Mouse (Mus musculus): ENCODE results near the gene Arfgef2. TPM values are rescaled to one million over a fixed set of nuclear protein-coding genes. Genes with fewer than 3 reads are reported as not detected.

Arfgef2 gene
- polyA plus RNA-seq (2014; fragmentation: Nextera tagmentation; extraction: Ambion mirVana), result 4.4 and 4.6 TPM in 2 replicates

- no peaks in the 10 kb centered on the region for H3K9me3 ChIP-seq (ENCODE audit: control insufficient read depth, low read length)
- WGBS, result under 1% methylated on average over 51 of the region's 76 CpGs
- peak within 1 kb of the TSS; percentile 83 for H3K4me3 ChIP-seq (ENCODE audit: low read depth, low read length)
- DNase-seq (ENCODE audit: low spot score, missing footprints) (peak; percentile 97), ATAC-seq (ENCODE audit: low FRiP score) (peak; percentile 92)
- H3K36me3 ChIP-seq (ENCODE audit: control insufficient read depth, insufficient read depth, low read length), result no peaks in the 10 kb centered on the region
- peak within 1 kb of the TSS; percentile 80 for H3K9ac ChIP-seq (ENCODE audit: low read length)
- peak within 1 kb of the TSS; percentile 35; the same call in 1 of the 2 replicates for H3K27ac ChIP-seq (ENCODE audit: low read depth, low read length)
- H3K4me2 ChIP-seq, result peak within 1 kb of the TSS; percentile 92
- H3K27me3 ChIP-seq (ENCODE audit: control insufficient read depth, insufficient read depth, low read length), result no peaks in the 10 kb centered on the region; the same call in 1 of the 2 replicates
- H3K4me1 ChIP-seq (ENCODE audit: control insufficient read depth, insufficient read depth, low read length), result peaks cover 7% of the 10 kb centered on the region
Observed at GRCm38 (mm10) chr2:166805250-166806172, at the start of gene Arfgef2. TSS of gene Arfgef2 (plus strand) at chr2:166805588.

- H3K4me2 ChIP-seq, result no peak overlapping the region
- H3K4me1 ChIP-seq (ENCODE audit: control insufficient read depth, insufficient read depth, low read length), result no peaks in the 10 kb centered on the region
- H3K27me3 ChIP-seq (ENCODE audit: control insufficient read depth, insufficient read depth, low read length), result no peaks in the 10 kb centered on the region
- H3K36me3 ChIP-seq (ENCODE audit: control insufficient read depth, insufficient read depth, low read length), result no peaks in the 10 kb centered on the region
- 43% methylated on average over 3 of the region's 3 CpGs for WGBS
- DNase-seq (ENCODE audit: low spot score, missing footprints) (no peak), ATAC-seq (ENCODE audit: low FRiP score) (no peak)
- no peak overlapping the region for H3K27ac ChIP-seq (ENCODE audit: low read depth, low read length)
- H3K9ac ChIP-seq (ENCODE audit: low read length), result no peak overlapping the region
- no peaks in the 10 kb centered on the region for H3K9me3 ChIP-seq (ENCODE audit: control insufficient read depth, low read length)
- no peak overlapping the region for H3K4me3 ChIP-seq (ENCODE audit: low read depth, low read length)
Observed at GRCm38 (mm10) chr2:166757969-166758368, 47.4 kb upstream of the Arfgef2 start.

- Histone ChIP-seq H3K4me1 (ENCODE audit: control insufficient read depth, insufficient read depth, low read length) (peaks cover 6% of the 10 kb centered on the region), H3K27ac (ENCODE audit: low read depth, low read length) (no peak overlapping the region), H3K9me3 (ENCODE audit: control insufficient read depth, low read length) (no peaks in the 10 kb centered on the region), H3K4me2 (no peak overlapping the region), H3K9ac (ENCODE audit: low read length) (no peak overlapping the region), H3K27me3 (ENCODE audit: control insufficient read depth, insufficient read depth, low read length) (no peaks in the 10 kb centered on the region), H3K4me3 (ENCODE audit: low read depth, low read length) (no peak overlapping the region), H3K36me3 (ENCODE audit: control insufficient read depth, insufficient read depth, low read length) (no peaks in the 10 kb centered on the region)
- DNase-seq (ENCODE audit: low spot score, missing footprints) (no peak), ATAC-seq (ENCODE audit: low FRiP score) (no peak; the same call in 1 of the 2 replicates)
- WGBS, result 17% methylated on average over 5 of the region's 5 CpGs
Observed at GRCm38 (mm10) chr2:166764051-166764450, 41.3 kb upstream of the Arfgef2 start.

- ATAC-seq (ENCODE audit: low FRiP score) (no peak), DNase-seq (ENCODE audit: low spot score, missing footprints) (no peak)
- H3K36me3 ChIP-seq (ENCODE audit: control insufficient read depth, insufficient read depth, low read length), result no peaks in the 10 kb centered on the region
- no peak overlapping the region for H3K4me3 ChIP-seq (ENCODE audit: low read depth, low read length)
- H3K27ac ChIP-seq (ENCODE audit: low read depth, low read length), result no peak overlapping the region
- WGBS, result 70% methylated on average over 9 of the region's 9 CpGs
- peaks cover 6% of the 10 kb centered on the region for H3K4me1 ChIP-seq (ENCODE audit: control insufficient read depth, insufficient read depth, low read length)
- no peak overlapping the region for H3K4me2 ChIP-seq
- no peaks in the 10 kb centered on the region for H3K27me3 ChIP-seq (ENCODE audit: control insufficient read depth, insufficient read depth, low read length)
- no peak overlapping the region for H3K9ac ChIP-seq (ENCODE audit: low read length)
- no peaks in the 10 kb centered on the region for H3K9me3 ChIP-seq (ENCODE audit: control insufficient read depth, low read length)
Observed at GRCm38 (mm10) chr2:166767591-166767990, 37.8 kb upstream of the Arfgef2 start.

- ATAC-seq (ENCODE audit: low FRiP score), result no peak
- Histone ChIP-seq H3K4me3 (ENCODE audit: low read depth, low read length) (no peak overlapping the region), H3K9ac (ENCODE audit: low read length) (no peak overlapping the region), H3K4me2 (no peak overlapping the region), H3K9me3 (ENCODE audit: control insufficient read depth, low read length) (no peaks in the 10 kb centered on the region), H3K4me1 (ENCODE audit: control insufficient read depth, insufficient read depth, low read length) (no peaks in the 10 kb centered on the region), H3K27ac (ENCODE audit: low read depth, low read length) (no peak overlapping the region), H3K36me3 (ENCODE audit: control insufficient read depth, insufficient read depth, low read length) (no peaks in the 10 kb centered on the region), H3K27me3 (ENCODE audit: control insufficient read depth, insufficient read depth, low read length) (no peaks in the 10 kb centered on the region; the same call in 1 of the 2 replicates)
- 81% methylated on average over 11 of the region's 11 CpGs for WGBS
- no peak for DNase-seq (ENCODE audit: low spot score, missing footprints)
Observed at GRCm38 (mm10) chr2:166771396-166771795, 34.0 kb upstream of the Arfgef2 start.

GRCm38 (mm10) chr2:166773587-166773986 lies 31.8 kb upstream of the Arfgef2 start:
- DNase-seq (ENCODE audit: low spot score, missing footprints) (no peak), ATAC-seq (ENCODE audit: low FRiP score) (no peak)
- no peaks in the 10 kb centered on the region; the same call in 1 of the 2 replicates for H3K27me3 ChIP-seq (ENCODE audit: control insufficient read depth, insufficient read depth, low read length)
- no peak overlapping the region for H3K4me3 ChIP-seq (ENCODE audit: low read depth, low read length)
- H3K27ac ChIP-seq (ENCODE audit: low read depth, low read length), result no peak overlapping the region
- H3K4me2 ChIP-seq, result no peak overlapping the region
- WGBS, result 80% methylated on average over 10 of the region's 10 CpGs
- H3K9me3 ChIP-seq (ENCODE audit: control insufficient read depth, low read length), result no peaks in the 10 kb centered on the region
- H3K36me3 ChIP-seq (ENCODE audit: control insufficient read depth, insufficient read depth, low read length), result no peaks in the 10 kb centered on the region
- H3K9ac ChIP-seq (ENCODE audit: low read length), result no peak overlapping the region
- no peaks in the 10 kb centered on the region for H3K4me1 ChIP-seq (ENCODE audit: control insufficient read depth, insufficient read depth, low read length)

- Histone ChIP-seq H3K4me1 (ENCODE audit: control insufficient read depth, insufficient read depth, low read length) (no peaks in the 10 kb centered on the region), H3K9me3 (ENCODE audit: control insufficient read depth, low read length) (no peaks in the 10 kb centered on the region), H3K27me3 (ENCODE audit: control insufficient read depth, insufficient read depth, low read length) (no peaks in the 10 kb centered on the region; the same call in 1 of the 2 replicates), H3K9ac (ENCODE audit: low read length) (no peak overlapping the region), H3K4me3 (ENCODE audit: low read depth, low read length) (no peak overlapping the region), H3K27ac (ENCODE audit: low read depth, low read length) (no peak overlapping the region), H3K4me2 (no peak overlapping the region), H3K36me3 (ENCODE audit: control insufficient read depth, insufficient read depth, low read length) (no peaks in the 10 kb centered on the region)
- 91% methylated on average over 10 of the region's 10 CpGs for WGBS
- ATAC-seq (ENCODE audit: low FRiP score) (no peak), DNase-seq (ENCODE audit: low spot score, missing footprints) (no peak)
Observed at GRCm38 (mm10) chr2:166774275-166774674, 31.1 kb upstream of the Arfgef2 start.

- no peak for DNase-seq (ENCODE audit: low spot score, missing footprints)
- Histone ChIP-seq H3K27ac (ENCODE audit: low read depth, low read length) (no peak overlapping the region), H3K9ac (ENCODE audit: low read length) (no peak overlapping the region), H3K4me3 (ENCODE audit: low read depth, low read length) (no peak overlapping the region), H3K27me3 (ENCODE audit: control insufficient read depth, insufficient read depth, low read length) (no peaks in the 10 kb centered on the region; the same call in 1 of the 2 replicates), H3K4me1 (ENCODE audit: control insufficient read depth, insufficient read depth, low read length) (no peaks in the 10 kb centered on the region), H3K4me2 (no peak overlapping the region), H3K36me3 (ENCODE audit: control insufficient read depth, insufficient read depth, low read length) (no peaks in the 10 kb centered on the region), H3K9me3 (ENCODE audit: control insufficient read depth, low read length) (no peaks in the 10 kb centered on the region)
- 66% methylated on average over 11 of the region's 11 CpGs for WGBS
- ATAC-seq (ENCODE audit: low FRiP score), result no peak
Observed at GRCm38 (mm10) chr2:166775357-166775893, 30.0 kb upstream of the Arfgef2 start.

- Histone ChIP-seq H3K4me3 (ENCODE audit: low read depth, low read length) (no peak overlapping the region), H3K27me3 (ENCODE audit: control insufficient read depth, insufficient read depth, low read length) (no peaks in the 10 kb centered on the region; the same call in 1 of the 2 replicates), H3K27ac (ENCODE audit: low read depth, low read length) (no peak overlapping the region), H3K4me2 (no peak overlapping the region), H3K36me3 (ENCODE audit: control insufficient read depth, insufficient read depth, low read length) (no peaks in the 10 kb centered on the region), H3K4me1 (ENCODE audit: control insufficient read depth, insufficient read depth, low read length) (0 out of 2 replicates have a peak, but pooled peaks cover 3% of the 10 kb centered on the region), H3K9me3 (ENCODE audit: control insufficient read depth, low read length) (no peaks in the 10 kb centered on the region), H3K9ac (ENCODE audit: low read length) (no peak overlapping the region)
- WGBS, result 28% methylated on average over 2 of the region's 2 CpGs
- ATAC-seq (ENCODE audit: low FRiP score) (no peak), DNase-seq (ENCODE audit: low spot score, missing footprints) (no peak)
Observed at GRCm38 (mm10) chr2:166776272-166776671, 29.1 kb upstream of the Arfgef2 start.

Data from midbrain, embryonic 11.5 days (tissue).